Mouse (Mus musculus): ENCODE results near the gene Gm10234.

Gm10234 gene
- long read RNA-seq, experiment 1, result 0 reads
- long read RNA-seq, experiment 2, result 0 reads

- intact Hi-C loops (cut with DNase I), result no loop called here
These were observed at the start of gene Gm10234 for GRCm38 (mm10) chr6:95321812-95322211. Gm10234 (plus strand) TSS chr6:95322112.

GRCm38 (mm10) chr6:95277633-95278032, 44.3 kb upstream of the Gm10234 start:
- intact Hi-C loops (cut with DNase I), result no loop called here

- intact Hi-C loops (cut with DNase I), result loop anchor here (5.0 kb wide), 1 partner anchor 74 kb away; no protein-coding TSS in a partner anchor
These were observed 25.9 kb upstream of the Gm10234 start for GRCm38 (mm10) chr6:95296025-95296424.

GRCm38 (mm10) chr6:95298387-95298786, 23.5 kb upstream of the Gm10234 start:
- intact Hi-C loops (cut with DNase I), result loop anchor here (5.0 kb wide), 1 partner anchor 76 kb away; no protein-coding TSS in a partner anchor

GRCm38 (mm10) chr6:95300658-95301057, 21.3 kb upstream of the Gm10234 start:
- intact Hi-C loops (cut with DNase I), result no loop called here

GRCm38 (mm10) chr6:95331191-95331590, 9.3 kb downstream of the Gm10234 start:
- intact Hi-C loops (cut with DNase I), result no loop called here

- intact Hi-C loops (cut with DNase I), result no loop called here
These were observed 12.9 kb downstream of the Gm10234 start for GRCm38 (mm10) chr6:95334781-95335180.

GRCm38 (mm10) chr6:95349378-95349777, 27.5 kb downstream of the Gm10234 start:
- intact Hi-C loops (cut with DNase I), result no loop called here

GRCm38 (mm10) chr6:95353043-95353442, 31.1 kb downstream of the Gm10234 start:
- intact Hi-C loops (cut with DNase I), result no loop called here

- intact Hi-C loops (cut with DNase I), result no loop called here
These were observed 32.0 kb downstream of the Gm10234 start for GRCm38 (mm10) chr6:95353886-95354285.

GRCm38 (mm10) chr6:95360084-95360483, 38.2 kb downstream of the Gm10234 start:
- intact Hi-C loops (cut with DNase I), result no loop called here

GRCm38 (mm10) chr6:95362707-95363106, 40.8 kb downstream of the Gm10234 start:
- intact Hi-C loops (cut with DNase I), result no loop called here

- intact Hi-C loops (cut with DNase I), result no loop called here
These were observed 49.9 kb downstream of the Gm10234 start for GRCm38 (mm10) chr6:95371811-95372210.

Measured in adrenal gland (tissue).